ENCODE assay signal across 10 mouse cellular contexts in the genomic region with DNA sequence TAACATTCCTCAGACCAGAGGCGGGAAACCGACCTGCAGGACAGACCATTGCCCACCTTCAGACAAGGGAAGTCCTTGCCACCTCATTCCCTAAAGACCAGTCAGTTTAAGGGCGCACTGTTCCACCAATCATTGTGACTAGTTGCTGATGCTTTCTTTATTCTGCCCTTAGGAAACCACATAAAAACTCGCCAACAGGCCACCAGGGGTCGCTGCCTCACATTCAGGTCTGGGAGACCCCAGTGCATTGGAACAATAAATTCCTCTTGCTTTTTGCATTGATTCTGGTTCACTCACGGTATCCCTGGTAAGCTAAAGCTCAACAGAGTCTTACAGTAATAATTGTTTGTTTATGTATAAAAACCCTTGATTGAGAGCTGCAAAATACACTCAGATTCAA. TPM values are rescaled to one million over a fixed set of nuclear protein-coding genes. Genes with fewer than 3 reads are reported as not detected.
A peak's percentile ranks its signal among the peaks of the same experiment; 100 is the strongest.
DNase-seq lines count a peak whose midpoint lies in the region; ATAC-seq lines count a peak whose summit lies in the region.
"Had no signal": no experiment of that assay in that cellular context is flagged by ENCODE, and none has a peak within 500 bp of the region (broad histone marks: within the 10 kb centered on the region; RNA-seq: fewer than 3 reads in every experiment).

No protein-coding gene starts in this region.

- H3K4me2 ChIP-seq in intestine, embryonic 14.5 days (ENCODE audit: low read length): no peak overlapping the region
- no peak overlapping the region for H3K4me2 ChIP-seq in intestine, embryonic 16.5 days (ENCODE audit: low read depth, low read length)
- H3K4me2 ChIP-seq: lung, embryonic 15.5 days; stomach, embryonic 15.5 days had no signal

- H3K36me3 ChIP-seq in intestine, embryonic 14.5 days (ENCODE audit: control insufficient read depth, insufficient read depth, low read length): no peaks in the 10 kb centered on the region
- H3K36me3 ChIP-seq in intestine, embryonic 16.5 days (ENCODE audit: control insufficient read depth, insufficient read depth, low read length): no peaks in the 10 kb centered on the region
- H3K36me3 ChIP-seq: lung, embryonic 15.5 days; stomach, embryonic 15.5 days had no signal

- no peaks in the 10 kb centered on the region for H3K27me3 ChIP-seq in intestine, embryonic 14.5 days (replicated peaks; ENCODE audit: control insufficient read depth, insufficient read depth, low read length)
- H3K27me3 ChIP-seq in intestine, embryonic 16.5 days (replicated peaks; ENCODE audit: control insufficient read depth, insufficient read depth, low read length): no peaks in the 10 kb centered on the region
- H3K27me3 ChIP-seq: lung, embryonic 15.5 days; stomach, embryonic 15.5 days had no signal

- H3K27ac ChIP-seq in intestine, embryonic 14.5 days (ENCODE audit: low read depth): no peak overlapping the region
- H3K27ac ChIP-seq in intestine, embryonic 16.5 days (ENCODE audit: low read length): no peak overlapping the region
- H3K27ac ChIP-seq: lung, embryonic 15.5 days; stomach, embryonic 15.5 days had no signal

- WGBS in intestine, embryonic 14.5 days: 17% methylated on average over 6 of the region's 6 CpGs
- WGBS in intestine, embryonic 16.5 days: 18% methylated on average over 6 of the region's 6 CpGs

- H3K4me1 ChIP-seq in intestine, embryonic 14.5 days (replicated peaks; ENCODE audit: control insufficient read depth, insufficient read depth, low read length): no peaks in the 10 kb centered on the region
- no peaks in the 10 kb centered on the region for H3K4me1 ChIP-seq in intestine, embryonic 16.5 days (ENCODE audit: control insufficient read depth, insufficient read depth, low read length)
- H3K4me1 ChIP-seq: lung, embryonic 15.5 days; stomach, embryonic 15.5 days had no signal

- no peak overlapping the region for H3K9ac ChIP-seq in intestine, embryonic 14.5 days (ENCODE audit: low read length)
- H3K9ac ChIP-seq in intestine, embryonic 16.5 days (ENCODE audit: low read depth, low read length): no peak overlapping the region
- H3K9ac ChIP-seq: lung, embryonic 15.5 days; stomach, embryonic 15.5 days had no signal

- peak; percentile 67 for DNase-seq in intestine, embryonic 14.5 days (ENCODE audit: low spot score)
- peak; percentile 16 to 66 for DNase-seq in spleen, postnatal 10 days (ENCODE audit: low spot score in 2 of 2)
- no peak for DNase-seq in spleen, postnatal 36 days (ENCODE audit: low spot score in 2 of 2)
- DNase-seq in adrenal gland, postnatal 25 days: peak; percentile 63
- DNase-seq in kidney, postnatal 4 days: peak; percentile 75 to 76
- peak; percentile 32 to 67 for DNase-seq in thymus, postnatal 10 days (ENCODE audit: low spot score in 2 of 2)

- no peaks in the 10 kb centered on the region for H3K9me3 ChIP-seq in intestine, embryonic 14.5 days (ENCODE audit: control insufficient read depth, low read length)
- no peaks in the 10 kb centered on the region for H3K9me3 ChIP-seq in intestine, embryonic 16.5 days (ENCODE audit: control insufficient read depth, low read length)
- H3K9me3 ChIP-seq: lung, embryonic 15.5 days; stomach, embryonic 15.5 days had no signal

- no peak overlapping the region for H3K4me3 ChIP-seq in intestine, embryonic 14.5 days (ENCODE audit: low read depth, low read length)
- H3K4me3 ChIP-seq in intestine, embryonic 16.5 days (ENCODE audit: low read length): no peak overlapping the region
- H3K4me3 ChIP-seq: lung, embryonic 15.5 days; stomach, embryonic 15.5 days had no signal

- no peak for ATAC-seq in intestine, embryonic 14.5 days (replicated peaks; ENCODE audit: low FRiP score, low TSS enrichment, low read depth)
- ATAC-seq in intestine, embryonic 16.5 days: no peak

RNA-seq across cellular contexts. Expression of a gene that starts 12.1 kb away (rescaled TPM):
- polyA plus RNA-seq in intestine, embryonic 14.5 days (2014; fragmentation: Nextera tagmentation; extraction: Ambion mirVana): 1.5 and 1.6 TPM in 2 replicates
- polyA plus RNA-seq in intestine, embryonic 16.5 days (2015; fragmentation: Nextera tagmentation; extraction: Ambion mirVana): 6.6 and 7.1 TPM in 2 replicates
- total RNA-seq in adrenal gland, postnatal 25 days (2021): 2.6 and 2.7 TPM in 2 replicates

RNA-seq across cellular contexts. Expression of a gene that starts 13.0 kb away (rescaled TPM):
- polyA plus RNA-seq in intestine, embryonic 14.5 days (2014; fragmentation: Nextera tagmentation; extraction: Ambion mirVana): not detected in 2 replicates
- polyA plus RNA-seq in intestine, embryonic 16.5 days (2015; fragmentation: Nextera tagmentation; extraction: Ambion mirVana): not detected in 2 replicates
- not detected in 2 replicates for total RNA-seq in adrenal gland, postnatal 25 days (2021)
- polyA plus RNA-seq: frontal cortex, adult 2 months; stomach, embryonic 15.5 days had no signal

RNA-seq across cellular contexts. Expression of a gene that starts 17.9 kb away (rescaled TPM):
- not detected in 2 replicates for polyA plus RNA-seq in intestine, embryonic 14.5 days (2014; fragmentation: Nextera tagmentation; extraction: Ambion mirVana)
- polyA plus RNA-seq in intestine, embryonic 16.5 days (2015; fragmentation: Nextera tagmentation; extraction: Ambion mirVana): not detected in 2 replicates
- total RNA-seq in adrenal gland, postnatal 25 days (2021): not detected in 2 replicates
- polyA plus RNA-seq: frontal cortex, adult 2 months; lung, embryonic 15.5 days; stomach, embryonic 15.5 days had no signal

RNA-seq across cellular contexts. Expression of a gene that starts 18.1 kb away (rescaled TPM):
- polyA plus RNA-seq in intestine, embryonic 14.5 days (2014; fragmentation: Nextera tagmentation; extraction: Ambion mirVana): 25.7 and 26.7 TPM in 2 replicates
- polyA plus RNA-seq in intestine, embryonic 16.5 days (2015; fragmentation: Nextera tagmentation; extraction: Ambion mirVana): 25.4 and 26.6 TPM in 2 replicates
- 28.8 and 36.9 TPM in 2 replicates for total RNA-seq in adrenal gland, postnatal 25 days (2021)

RNA-seq across cellular contexts. Expression of a gene that starts 22.4 kb away (rescaled TPM):
- 0.24 TPM in 2 replicates for polyA plus RNA-seq in intestine, embryonic 14.5 days (2014; fragmentation: Nextera tagmentation; extraction: Ambion mirVana)
- 0.12 and 0.18 TPM in 2 replicates for polyA plus RNA-seq in intestine, embryonic 16.5 days (2015; fragmentation: Nextera tagmentation; extraction: Ambion mirVana)
- not detected in 2 replicates for total RNA-seq in adrenal gland, postnatal 25 days (2021)

Comparison
In these comparisons a context has a peak if more than half of its experiments do, and no peak if none do; other contexts are left out.
1. DNase-seq: peak in intestine, embryonic 14.5 days (single experiment), spleen, postnatal 10 days (2 of 2), adrenal gland, postnatal 25 days (single experiment), kidney, postnatal 4 days (2 of 2) and thymus, postnatal 10 days (2 of 2); none in spleen, postnatal 36 days (0 of 2).